Mouse (Mus musculus) stomach, postnatal 0 days (tissue): ENCODE data around the gene Stk4. TPM values are rescaled to one million over a fixed set of nuclear protein-coding genes. Genes with fewer than 3 reads are reported as not detected.

ENCODE experiments used
- ATAC-seq: fragments of 200-750 bp; cut with Nextera tagmentation; 2 replicates; pipeline ENCODE4 v1.8.0; 2017; ENCODE audit not compliant: low FRiP score, low TSS enrichment
- DNase-seq: peaks from one replicate; pipeline ENCODE4 v3.0.0-alpha.2; 2016; ENCODE audit warnings: low spot score
- H3K27ac ChIP-seq: fragments of 300-500 bp; sonication (generic); replicated peaks from 2 replicates; pipeline ENCODE4 v1.5.1; 2014; ENCODE audit warnings: mild to moderate bottlenecking, control low read depth
- H3K27me3 ChIP-seq: fragments of 300-500 bp; sonication (generic); 2 replicates; pipeline ENCODE4 v1.6.1; 2014; ENCODE audit warnings: low read length; ENCODE audit not compliant: control insufficient read depth, insufficient read depth
- H3K36me3 ChIP-seq: fragments of 300-500 bp; sonication (generic); 2 replicates; pipeline ENCODE4 v1.6.1; 2014; ENCODE audit warnings: low read length, mixed read lengths; ENCODE audit not compliant: control insufficient read depth, insufficient read depth
- H3K4me1 ChIP-seq: fragments of 300-500 bp; sonication (generic); replicated peaks from 2 replicates; pipeline ENCODE4 v1.6.1; 2014; ENCODE audit warnings: antibody characterized with exemption; ENCODE audit not compliant: control insufficient read depth, insufficient read depth
- H3K4me2 ChIP-seq: fragments of 300-500 bp; sonication (generic); replicated peaks from 2 replicates; pipeline ENCODE4 v1.6.1; 2014; ENCODE audit warnings: low read depth, mild to moderate bottlenecking, control low read depth, moderate library complexity
- H3K4me3 ChIP-seq: fragments of 300-500 bp; sonication (generic); 2 replicates; pipeline ENCODE4 v1.5.1; 2014; ENCODE audit warnings: low read depth, low read length, control low read depth
- H3K9ac ChIP-seq: fragments of 300-500 bp; sonication (generic); 2 replicates; pipeline ENCODE4 v1.6.1; 2014; ENCODE audit warnings: mild to moderate bottlenecking, low read length, control low read depth, mixed read lengths
- H3K9me3 ChIP-seq: fragments of 300-500 bp; sonication (generic); 2 replicates; pipeline ENCODE4 v1.6.1; 2016; ENCODE audit warnings: low read length; ENCODE audit not compliant: control insufficient read depth
- CTCF ChIP-seq: IDR thresholded peaks from 2 replicates; pipeline ENCODE4 v1.5.1; 2016; ENCODE audit warnings: antibody characterized with exemption, low read depth, mild to moderate bottlenecking, moderate library complexity
- EP300 ChIP-seq: optimal IDR thresholded peaks from 2 replicates; pipeline ENCODE3; 2016; ENCODE audit warnings: antibody characterized with exemption
- WGBS: fragments of 180-500 bp; shearing (Covaris S2); extraction: QIAGEN DNeasy Blood & Tissue Kit; methylation state at CpG from one replicate; pipeline ENCODE4 v1.1.7; 2014; 5-methylcytosine and 5-hydroxymethylcytosine counted together
- polyA plus RNA-seq: library from polyadenylated mRNA; unstranded; fragments of >200 nt; fragmentation: Nextera tagmentation; extraction: Ambion mirVana; gene quantifications from 2 replicates; pipeline ENCODE4 v1.2.1, GENCODE M21; 2015

Stk4 gene
- 11.9 and 13.6 TPM in 2 replicates for polyA plus RNA-seq

DNA sequence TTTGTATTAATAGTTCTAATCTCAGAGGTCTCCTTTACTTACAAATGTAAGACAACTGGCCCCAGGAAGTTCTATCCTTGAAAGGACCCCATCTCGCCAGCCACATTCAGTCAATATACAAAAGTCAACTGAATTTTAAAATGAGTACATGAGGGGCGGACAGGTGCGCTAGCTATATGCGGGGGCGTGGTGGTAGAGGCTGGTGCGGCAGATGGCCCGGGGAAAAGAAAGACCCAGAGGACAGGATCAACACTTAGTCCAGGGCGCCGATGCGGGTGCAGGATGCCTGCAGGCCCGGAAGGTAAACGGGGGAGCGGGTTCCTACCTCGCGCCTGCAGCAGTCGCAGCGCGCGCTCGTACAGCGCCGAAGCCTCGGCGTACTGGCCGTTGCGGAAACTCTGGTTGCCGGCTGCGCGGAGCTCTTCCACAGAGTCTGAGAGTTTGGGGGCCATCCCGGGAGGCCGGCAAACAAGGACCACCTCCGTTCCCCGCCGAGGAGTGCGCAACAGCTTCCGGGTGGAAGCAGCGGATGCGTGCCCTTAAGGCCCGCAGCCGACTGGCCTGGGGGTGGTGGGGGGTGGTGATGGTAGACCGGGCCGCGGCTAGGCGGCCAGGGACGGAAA, at the start of gene Stk4:
TSS of gene Stk4 (plus strand) at position 181 of the 623 bp plus-strand sequence.
- peak within 1 kb of the TSS; percentile 87 for H3K9ac ChIP-seq
- H3K27me3 ChIP-seq, result no peaks in the 10 kb centered on the region
- TF ChIP-seq CTCF, result no peak
- DNase-seq, result no peak
- no peaks in the 10 kb centered on the region for H3K9me3 ChIP-seq
- H3K4me3 ChIP-seq, result peak within 1 kb of the TSS; percentile 91
- under 1% methylated on average over 45 of the region's 45 CpGs for WGBS
- peak; percentile 17 for ATAC-seq
- peak within 1 kb of the TSS; percentile 89 for H3K27ac ChIP-seq
- H3K4me2 ChIP-seq, result peak within 1 kb of the TSS; percentile 91
- peaks cover 3% of the 10 kb centered on the region; the same call in 1 of the 2 replicates for H3K4me1 ChIP-seq
- peaks cover 5% of the 10 kb centered on the region; the same call in 1 of the 2 replicates for H3K36me3 ChIP-seq

- TF ChIP-seq CTCF, result no peak
- no peak for TF ChIP-seq EP300
- DNase-seq (no peak), ATAC-seq (no peak)
- no peak overlapping the region for H3K4me2 ChIP-seq
- H3K27me3 ChIP-seq, result no peaks in the 10 kb centered on the region
- H3K36me3 ChIP-seq, result 0 out of 2 replicates have a peak, but pooled peaks cover 2% of the 10 kb centered on the region
- H3K27ac ChIP-seq, result no peak overlapping the region
- H3K9me3 ChIP-seq, result no peaks in the 10 kb centered on the region
- 42% methylated on average over 2 of the region's 2 CpGs for WGBS
- H3K9ac ChIP-seq, result no peak overlapping the region
- no peaks in the 10 kb centered on the region for H3K4me1 ChIP-seq
- H3K4me3 ChIP-seq, result no peak overlapping the region
Observed at GRCm38 (mm10) chr2:164022104-164022503, 48.0 kb upstream of the Stk4 start.

- Histone ChIP-seq H3K36me3 (no peaks in the 10 kb centered on the region), H3K4me3 (no peak within 1 kb of the TSS), H3K27ac (no peak within 1 kb of the TSS), H3K9me3 (no peaks in the 10 kb centered on the region), H3K9ac (no peak within 1 kb of the TSS), H3K4me2 (no peak within 1 kb of the TSS), H3K27me3 (no peaks in the 10 kb centered on the region), H3K4me1 (no peaks in the 10 kb centered on the region)
- ATAC-seq (no peak), DNase-seq (no peak)
- TF ChIP-seq EP300 (no peak), CTCF (no peak)
- 80% methylated on average over 16 of the region's 16 CpGs for whole genome bisulfite sequencing
Observed at GRCm38 (mm10) chr2:164025150-164025549, 45.0 kb upstream of the Stk4 start, which contains the start of gene Pabpc1l. Gene Pabpc1l, plus strand, starts transcription at chr2:164025450.

DNA sequence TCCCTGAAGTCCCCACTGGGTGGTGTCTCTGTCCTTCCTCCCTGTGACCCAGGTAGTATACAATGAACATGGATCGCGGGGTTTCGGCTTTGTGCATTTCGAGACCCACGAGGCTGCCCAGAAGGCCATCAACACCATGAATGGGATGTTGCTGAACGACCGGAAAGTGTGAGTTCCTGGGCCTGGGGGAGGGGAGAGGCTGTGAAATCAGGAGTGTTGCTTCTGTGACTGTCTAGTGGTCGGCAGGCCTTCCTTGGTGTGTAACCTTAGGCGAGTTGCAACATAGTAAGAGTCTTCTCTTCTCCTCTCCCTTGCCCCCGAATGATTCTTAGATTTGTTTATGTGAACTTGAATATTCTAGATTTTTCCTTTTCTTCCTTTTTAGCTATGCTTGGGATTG, 39.0 kb upstream of the Stk4 start:
- no peak for DNase-seq
- 76% methylated on average over 10 of the region's 10 CpGs for WGBS
- no peak for ATAC-seq
- no peaks in the 10 kb centered on the region for H3K27me3 ChIP-seq
- TF ChIP-seq EP300, result no peak
- no peak for TF ChIP-seq CTCF
- H3K4me1 ChIP-seq, result no peaks in the 10 kb centered on the region
- H3K9me3 ChIP-seq, result no peaks in the 10 kb centered on the region
- H3K9ac ChIP-seq, result no peak overlapping the region
- no peak overlapping the region for H3K4me2 ChIP-seq
- no peak overlapping the region for H3K27ac ChIP-seq
- no peaks in the 10 kb centered on the region for H3K36me3 ChIP-seq
- no peak overlapping the region for H3K4me3 ChIP-seq

GRCm38 (mm10) chr2:164032973-164033372, 37.1 kb upstream of the Stk4 start:
- Histone ChIP-seq H3K4me1 (no peaks in the 10 kb centered on the region), H3K4me3 (no peak overlapping the region), H3K4me2 (no peak overlapping the region), H3K36me3 (no peaks in the 10 kb centered on the region), H3K9ac (no peak overlapping the region), H3K9me3 (no peaks in the 10 kb centered on the region), H3K27me3 (no peaks in the 10 kb centered on the region), H3K27ac (no peak overlapping the region)
- ATAC-seq (no peak), DNase-seq (no peak)
- WGBS, result 90% methylated on average over 3 of the region's 3 CpGs
- TF ChIP-seq EP300 (no peak), CTCF (peak; percentile 22; the same call in 1 of the 2 replicates)

- Histone ChIP-seq H3K4me3 (no peak overlapping the region), H3K36me3 (no peaks in the 10 kb centered on the region), H3K4me2 (no peak overlapping the region), H3K9ac (no peak overlapping the region), H3K9me3 (no peaks in the 10 kb centered on the region), H3K27ac (no peak overlapping the region), H3K27me3 (no peaks in the 10 kb centered on the region), H3K4me1 (no peaks in the 10 kb centered on the region)
- DNase-seq (no peak), ATAC-seq (no peak)
- TF ChIP-seq EP300 (no peak), CTCF (no peak)
- 46% methylated on average over 10 of the region's 10 CpGs for WGBS
Observed at GRCm38 (mm10) chr2:164036520-164037019, 33.6 kb upstream of the Stk4 start.
